Mouse (Mus musculus) lung, embryonic 14.5 days (tissue): Measurements from ENCODE around the gene Cables2. TPM values are rescaled to one million over a fixed set of nuclear protein-coding genes. Genes with fewer than 3 reads are reported as not detected.

Experiments
- ATAC-seq: fragments of 200-750 bp; cut with Nextera tagmentation; 2 replicates; pipeline ENCODE4 v1.8.0; 2017; ENCODE audit warnings: mild to moderate bottlenecking, moderate TSS enrichment, moderate library complexity; ENCODE audit not compliant: insufficient read depth
- DNase-seq: peaks from one replicate; pipeline ENCODE4 v3.0.0-alpha.2; 2015
- H3K27ac ChIP-seq: fragments of 300-500 bp; sonication (generic); 2 replicates; pipeline ENCODE4 v1.5.1; 2014; ENCODE audit warnings: low read depth, mild to moderate bottlenecking, moderate library complexity
- H3K27me3 ChIP-seq: fragments of 300-500 bp; sonication (generic); 2 replicates; pipeline ENCODE4 v1.6.1; 2014; ENCODE audit warnings: low read length, control low read depth; ENCODE audit not compliant: insufficient read depth
- H3K36me3 ChIP-seq: fragments of 300-500 bp; sonication (generic); 2 replicates; pipeline ENCODE4 v1.6.1; 2014; ENCODE audit warnings: control low read depth; ENCODE audit not compliant: insufficient read depth
- H3K4me1 ChIP-seq: fragments of 300-500 bp; sonication (generic); 2 replicates; pipeline ENCODE4 v1.6.1; 2014; ENCODE audit warnings: antibody characterized with exemption, control low read depth; ENCODE audit not compliant: insufficient read depth
- H3K4me2 ChIP-seq: fragments of 300-500 bp; sonication (generic); 2 replicates; pipeline ENCODE4 v1.6.1; 2014; ENCODE audit warnings: mild to moderate bottlenecking
- H3K4me3 ChIP-seq: fragments of 300-500 bp; sonication (generic); 2 replicates; pipeline ENCODE4 v1.5.1; 2014; ENCODE audit warnings: low read depth, low read length
- H3K9ac ChIP-seq: fragments of 300-500 bp; sonication (generic); 2 replicates; pipeline ENCODE4 v1.6.1; 2014
- H3K9me3 ChIP-seq: fragments of 300-500 bp; sonication (generic); 2 replicates; pipeline ENCODE4 v1.6.1; 2016; ENCODE audit warnings: low read depth, low read length, control low read depth
- CTCF ChIP-seq: IDR thresholded peaks from 2 replicates; pipeline ENCODE4 v1.5.1; 2016; ENCODE audit warnings: antibody characterized with exemption, low read depth
- WGBS: fragments of 180-500 bp; shearing (Covaris S2); extraction: QIAGEN DNeasy Blood & Tissue Kit; methylation state at CpG from one replicate; pipeline ENCODE4 v1.1.7; 2014; 5-methylcytosine and 5-hydroxymethylcytosine counted together
- polyA plus RNA-seq: library from polyadenylated mRNA; unstranded; fragments of >200 nt; fragmentation: Nextera tagmentation; extraction: Ambion mirVana; gene quantifications from 2 replicates; pipeline ENCODE4 v1.2.1, GENCODE M21; 2014

The Cables2 gene
- polyA plus RNA-seq, 1 experiment from 2014 or later, result 25.6 TPM

GRCm38 (mm10) chr2:180220165-180220564 lies 53.1 kb downstream of the Cables2 start:
- ATAC-seq (peak; percentile 30; the same call in 1 of the 2 replicates), DNase-seq (peak; percentile 64)
- peaks cover 10% of the 10 kb centered on the region for H3K27me3 ChIP-seq
- no peak overlapping the region for H3K4me3 ChIP-seq
- TF ChIP-seq CTCF, result no peak
- H3K4me1 ChIP-seq, result peaks cover 50% of the 10 kb centered on the region
- peak overlapping the region; percentile 38; the same call in 1 of the 2 replicates for H3K4me2 ChIP-seq
- 40% methylated on average over 9 of the region's 9 CpGs for WGBS
- peak overlapping the region; percentile 81 for H3K27ac ChIP-seq
- no peaks in the 10 kb centered on the region for H3K9me3 ChIP-seq
- no peaks in the 10 kb centered on the region for H3K36me3 ChIP-seq
- no peak overlapping the region for H3K9ac ChIP-seq

GRCm38 (mm10) chr2:180219145-180219943 lies 54.0 kb downstream of the Cables2 start:
- Histone ChIP-seq H3K27ac (peak overlapping the region; percentile 81), H3K36me3 (no peaks in the 10 kb centered on the region), H3K4me2 (peak overlapping the region; percentile 38; the same call in 1 of the 2 replicates), H3K4me1 (peaks cover 58% of the 10 kb centered on the region), H3K4me3 (no peak overlapping the region), H3K9me3 (no peaks in the 10 kb centered on the region), H3K9ac (no peak overlapping the region; the same call in 1 of the 2 replicates), H3K27me3 (peaks cover 2% of the 10 kb centered on the region)
- ATAC-seq, result no peak
- no peak for DNase-seq
- 71% methylated on average over 15 of the region's 15 CpGs for WGBS
- no peak for TF ChIP-seq CTCF

GRCm38 (mm10) chr2:180218677-180219076 lies 54.6 kb downstream of the Cables2 start:
- peaks cover 60% of the 10 kb centered on the region for H3K4me1 ChIP-seq
- TF ChIP-seq CTCF, result no peak
- WGBS, result 42% methylated on average over 5 of the region's 5 CpGs
- peak; percentile 61 for DNase-seq
- peak; percentile 19; the same call in 1 of the 2 replicates for ATAC-seq
- peak overlapping the region; percentile 81 for H3K27ac ChIP-seq
- no peaks in the 10 kb centered on the region for H3K27me3 ChIP-seq
- H3K4me3 ChIP-seq, result no peak overlapping the region
- H3K9ac ChIP-seq, result no peak overlapping the region; the same call in 1 of the 2 replicates
- H3K4me2 ChIP-seq, result no peak overlapping the region
- no peaks in the 10 kb centered on the region for H3K9me3 ChIP-seq
- no peaks in the 10 kb centered on the region for H3K36me3 ChIP-seq

GRCm38 (mm10) chr2:180218241-180218640 lies 55.1 kb downstream of the Cables2 start:
- Histone ChIP-seq H3K4me3 (no peak overlapping the region), H3K4me1 (peaks cover 60% of the 10 kb centered on the region), H3K4me2 (no peak overlapping the region), H3K9ac (no peak overlapping the region; the same call in 1 of the 2 replicates), H3K36me3 (no peaks in the 10 kb centered on the region; the same call in 1 of the 2 replicates), H3K27me3 (no peaks in the 10 kb centered on the region), H3K27ac (peak overlapping the region; percentile 81; the same call in 1 of the 2 replicates), H3K9me3 (no peaks in the 10 kb centered on the region)
- 47% methylated on average over 3 of the region's 3 CpGs for WGBS
- DNase-seq, result no peak
- TF ChIP-seq CTCF, result no peak
- no peak for ATAC-seq

- no peak overlapping the region; the same call in 1 of the 2 replicates for H3K27ac ChIP-seq
- no peak overlapping the region for H3K9ac ChIP-seq
- H3K4me2 ChIP-seq, result no peak overlapping the region
- 82% methylated on average over 8 of the region's 8 CpGs for WGBS
- H3K4me1 ChIP-seq, result peaks cover 55% of the 10 kb centered on the region
- ATAC-seq, result no peak
- H3K4me3 ChIP-seq, result no peak overlapping the region
- H3K36me3 ChIP-seq, result no peaks in the 10 kb centered on the region; the same call in 1 of the 2 replicates
- no peak for TF ChIP-seq CTCF
- no peak for DNase-seq
- no peaks in the 10 kb centered on the region; the same call in 1 of the 2 replicates for H3K9me3 ChIP-seq
- no peaks in the 10 kb centered on the region for H3K27me3 ChIP-seq
Observed at GRCm38 (mm10) chr2:180217587-180217986, 55.7 kb downstream of the Cables2 start.

GRCm38 (mm10) chr2:180216921-180217320 lies 56.4 kb downstream of the Cables2 start:
- H3K4me1 ChIP-seq, result peaks cover 49% of the 10 kb centered on the region
- WGBS, result 21% methylated on average over 5 of the region's 5 CpGs
- TF ChIP-seq CTCF, result no peak

GRCm38 (mm10) chr2:180215951-180216350 lies 57.3 kb downstream of the Cables2 start:
- no peak overlapping the region for H3K4me3 ChIP-seq
- no peak for ATAC-seq
- no peaks in the 10 kb centered on the region; the same call in 1 of the 2 replicates for H3K36me3 ChIP-seq
- no peaks in the 10 kb centered on the region; the same call in 1 of the 2 replicates for H3K9me3 ChIP-seq
- WGBS, result 59% methylated on average over 6 of the region's 6 CpGs
- peak overlapping the region; percentile 36 for H3K9ac ChIP-seq
- 0 out of 2 replicates have a peak overlapping the region, but pooled peaks have one; percentile 15 for H3K4me2 ChIP-seq
- H3K4me1 ChIP-seq, result peaks cover 40% of the 10 kb centered on the region
- H3K27ac ChIP-seq, result peak overlapping the region; percentile 81
- peak; percentile 44 for DNase-seq
- no peak for TF ChIP-seq CTCF
- no peaks in the 10 kb centered on the region for H3K27me3 ChIP-seq

More at GRCm38 (mm10) chr2:180216921-180217320, 56.4 kb downstream of the Cables2 start:
- Histone ChIP-seq H3K9ac (no peak overlapping the region), H3K4me2 (no peak overlapping the region), H3K36me3 (no peaks in the 10 kb centered on the region; the same call in 1 of the 2 replicates), H3K4me3 (no peak overlapping the region), H3K27ac (no peak overlapping the region), H3K27me3 (no peaks in the 10 kb centered on the region), H3K9me3 (no peaks in the 10 kb centered on the region; the same call in 1 of the 2 replicates)
- ATAC-seq (no peak), DNase-seq (no peak)
